22 mouse cellular contexts compared by ENCODE assay signal in the genomic region with DNA sequence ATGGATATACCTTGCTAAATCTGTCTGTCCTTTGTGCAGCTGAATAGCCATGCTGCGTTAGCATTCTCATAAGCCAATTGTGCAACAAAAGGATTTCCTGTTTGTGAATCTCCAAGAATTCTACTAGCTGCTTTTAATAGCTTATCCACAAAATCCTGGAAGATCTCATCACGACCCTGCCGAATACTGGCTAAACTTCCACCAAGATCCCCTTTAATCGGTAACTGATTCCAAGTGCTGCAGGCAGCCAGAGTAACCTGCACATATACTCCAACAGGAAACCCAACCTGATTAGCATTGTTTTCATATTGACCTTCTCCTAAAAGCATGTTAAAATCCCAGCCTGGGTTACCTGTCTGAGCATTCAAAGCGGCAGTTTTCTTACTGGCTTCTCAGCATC. TPM values are rescaled to one million over a fixed set of nuclear protein-coding genes. Genes with fewer than 3 reads are reported as not detected.
DNase-seq lines count a peak whose midpoint lies in the region; ATAC-seq and TF ChIP-seq lines count a peak whose summit lies in the region.
"Had no signal": no experiment of that assay in that cellular context is flagged by ENCODE, and none has a peak within 500 bp of the region (broad histone marks: within the 10 kb centered on the region; RNA-seq: fewer than 3 reads in every experiment).

No protein-coding gene starts in this region.

- H3K27me3 ChIP-seq in kidney, adult 2 months (replicated peaks; ENCODE audit: control insufficient read depth, insufficient read depth, low read length): no peaks in the 10 kb centered on the region
- no peaks in the 10 kb centered on the region for H3K27me3 ChIP-seq in kidney, embryonic 14.5 days (ENCODE audit: control insufficient read depth, insufficient read depth, low read length)
- H3K27me3 ChIP-seq: forebrain, embryonic 13.5 days; heart, embryonic 13.5 days; hindbrain, embryonic 12.5 days had no signal

- no peaks in the 10 kb centered on the region for H3K9me3 ChIP-seq in kidney, embryonic 14.5 days (ENCODE audit: control insufficient read depth, low read length)
- H3K9me3 ChIP-seq: embryonic facial prominence, embryonic 10.5 days; forebrain, embryonic 13.5 days; hindbrain, embryonic 12.5 days had no signal

- H3K4me3 ChIP-seq in kidney, adult 2 months (ENCODE audit: insufficient read depth, low read depth, low read length): no peak overlapping the region
- H3K4me3 ChIP-seq in kidney, embryonic 14.5 days (ENCODE audit: low read length): no peak overlapping the region
- H3K4me3 ChIP-seq: embryonic facial prominence, embryonic 10.5 days; forebrain, embryonic 13.5 days; heart, embryonic 13.5 days; hindbrain, embryonic 12.5 days had no signal

- TF ChIP-seq POLR2A in kidney, adult 2 months (IDR thresholded peaks at IDR 0.05; ENCODE audit: low read depth, low read length): no peak

- 14% methylated on average over 5 of the region's 5 CpGs for WGBS in kidney, adult 2 months
- 64% methylated on average over 5 of the region's 5 CpGs for WGBS in kidney, embryonic 14.5 days

- no peak overlapping the region for H3K9ac ChIP-seq in kidney, embryonic 14.5 days (ENCODE audit: low read depth, low read length)
- H3K9ac ChIP-seq: forebrain, embryonic 13.5 days; forebrain, postnatal 0 days; heart, embryonic 13.5 days; hindbrain, embryonic 12.5 days had no signal

- H3K27ac ChIP-seq in kidney, adult 2 months (ENCODE audit: insufficient read depth, low read depth, low read length): peak overlapping the region; percentile 4; the same call in 1 of the 2 replicates
- H3K27ac ChIP-seq in kidney, embryonic 14.5 days (ENCODE audit: low read depth, low read length): peak overlapping the region; percentile 59; the same call in 1 of the 2 replicates
- H3K27ac ChIP-seq: embryonic facial prominence, embryonic 10.5 days; forebrain, embryonic 13.5 days; heart, embryonic 13.5 days; hindbrain, embryonic 12.5 days had no signal

- no peak for ATAC-seq in kidney, embryonic 14.5 days (ENCODE audit: low FRiP score, low TSS enrichment)
- ATAC-seq in granulocyte monocyte progenitor cell, adult 5-6 weeks (replicated peaks; ENCODE audit: poor library complexity, severe bottlenecking): no peak
- ATAC-seq: forebrain, embryonic 13.5 days; forebrain, postnatal 0 days had no signal

- DNase-seq in kidney, adult 2 months: peak; percentile 91
- peak; percentile 34 for DNase-seq in kidney, postnatal 10 days
- DNase-seq in kidney, postnatal 4 days: peak; percentile 23 to 33
- no peak for DNase-seq in thymus, postnatal 36 days
- DNase-seq in layer of hippocampus, adult 9-11 months: no peak
- no peak for DNase-seq in right cerebral cortex, postnatal 10 days (ENCODE audit: low spot score in 2 of 2)
- DNase-seq: adrenal gland, postnatal 14 days; cerebellum, adult 18-20 months; cerebellum, adult 9-11 months; forebrain, postnatal 0 days; gastrocnemius, postnatal 14 days; heart, postnatal 36 days had no signal

- TF ChIP-seq CTCF in kidney, adult 2 months (conservative IDR thresholded peaks at IDR 0.05; ENCODE audit: insufficient read depth, insufficient read length, low read depth, low read length): no peak

- H3K4me1 ChIP-seq in kidney, adult 2 months (ENCODE audit: control insufficient read depth, insufficient read depth, low read length): peaks cover 13% of the 10 kb centered on the region
- no peaks in the 10 kb centered on the region for H3K4me1 ChIP-seq in kidney, embryonic 14.5 days (ENCODE audit: control insufficient read depth, insufficient read depth, low read length)
- H3K4me1 ChIP-seq: embryonic facial prominence, embryonic 10.5 days; forebrain, embryonic 13.5 days; heart, embryonic 13.5 days; hindbrain, embryonic 12.5 days had no signal

- no peak overlapping the region for H3K4me2 ChIP-seq in kidney, embryonic 14.5 days (replicated peaks; ENCODE audit: low read depth, low read length)
- H3K4me2 ChIP-seq: forebrain, embryonic 13.5 days; heart, embryonic 13.5 days; hindbrain, embryonic 12.5 days had no signal

- no peaks in the 10 kb centered on the region for H3K36me3 ChIP-seq in kidney, adult 2 months (ENCODE audit: control insufficient read depth, insufficient read depth, low read length)
- H3K36me3 ChIP-seq in kidney, embryonic 14.5 days (ENCODE audit: control insufficient read depth, insufficient read depth, low read length): no peaks in the 10 kb centered on the region
- H3K36me3 ChIP-seq: embryonic facial prominence, embryonic 10.5 days; G1E; heart, embryonic 13.5 days; hindbrain, embryonic 12.5 days had no signal

RNA-seq across cellular contexts. Expression of a gene that starts 14.4 kb away (rescaled TPM):
- polyA plus RNA-seq in kidney, adult 2 months (2012; rRNA removed): 1.6 and 2.0 TPM in 2 replicates
- not detected in 2 replicates for polyA plus RNA-seq in kidney, embryonic 14.5 days (2014; fragmentation: Nextera tagmentation; extraction: Ambion mirVana)
- not detected in 2 replicates for total RNA-seq in granulocyte monocyte progenitor cell, adult 5-6 weeks (2014; fragmentation: Nextera tagmentation)
- total RNA-seq in granulocyte monocyte progenitor cell, adult 5-6 weeks (2017): not detected in 2 replicates
- total RNA-seq: adrenal gland, postnatal 14 days; forebrain, postnatal 0 days; gastrocnemius, adult 18-20 months; gastrocnemius, postnatal 14 days; heart, postnatal 36 days had no signal
- polyA plus RNA-seq: embryonic facial prominence, embryonic 10.5 days; embryonic facial prominence, embryonic 14.5 days; forebrain, embryonic 13.5 days; forebrain, postnatal 0 days; G1E; heart, embryonic 13.5 days; heart, postnatal 0 days; hindbrain, embryonic 12.5 days had no signal

RNA-seq across cellular contexts. Expression of a gene that starts 31.0 kb away (rescaled TPM):
- polyA plus RNA-seq in kidney, adult 2 months (2012; rRNA removed): 391 and 483 TPM in 2 replicates
- polyA plus RNA-seq in kidney, embryonic 14.5 days (2014; fragmentation: Nextera tagmentation; extraction: Ambion mirVana): not detected in 2 replicates
- total RNA-seq in granulocyte monocyte progenitor cell, adult 5-6 weeks (2014; fragmentation: Nextera tagmentation): not detected in 2 replicates
- total RNA-seq in granulocyte monocyte progenitor cell, adult 5-6 weeks (2017): not detected in 2 replicates
- total RNA-seq: forebrain, postnatal 0 days; gastrocnemius, adult 18-20 months; gastrocnemius, postnatal 14 days; heart, postnatal 36 days had no signal
- polyA plus RNA-seq: embryonic facial prominence, embryonic 10.5 days; embryonic facial prominence, embryonic 14.5 days; forebrain, embryonic 13.5 days; forebrain, postnatal 0 days; heart, embryonic 13.5 days; heart, postnatal 0 days; hindbrain, embryonic 12.5 days had no signal

RNA-seq across cellular contexts. Expression of a gene that starts 34.3 kb away (rescaled TPM):
- polyA plus RNA-seq in kidney, adult 2 months (2012; rRNA removed): 61.2 and 67.5 TPM in 2 replicates
- 0.07 and 0.14 TPM in 2 replicates for polyA plus RNA-seq in kidney, embryonic 14.5 days (2014; fragmentation: Nextera tagmentation; extraction: Ambion mirVana)
- not detected in 2 replicates for total RNA-seq in granulocyte monocyte progenitor cell, adult 5-6 weeks (2014; fragmentation: Nextera tagmentation)
- not detected in 2 replicates for total RNA-seq in granulocyte monocyte progenitor cell, adult 5-6 weeks (2017)
- total RNA-seq: forebrain, postnatal 0 days; gastrocnemius, postnatal 14 days; heart, postnatal 36 days had no signal
- polyA plus RNA-seq: embryonic facial prominence, embryonic 10.5 days; embryonic facial prominence, embryonic 14.5 days; forebrain, embryonic 13.5 days; G1E; heart, embryonic 13.5 days; heart, postnatal 0 days; hindbrain, embryonic 12.5 days had no signal

RNA-seq across cellular contexts. Expression of a gene that starts 53.3 kb away (rescaled TPM):
- 0.20 and 0.31 TPM in 2 replicates for polyA plus RNA-seq in kidney, adult 2 months (2012; rRNA removed)
- not detected in 2 replicates for polyA plus RNA-seq in kidney, embryonic 14.5 days (2014; fragmentation: Nextera tagmentation; extraction: Ambion mirVana)
- not detected in 2 replicates for total RNA-seq in granulocyte monocyte progenitor cell, adult 5-6 weeks (2014; fragmentation: Nextera tagmentation)
- total RNA-seq in granulocyte monocyte progenitor cell, adult 5-6 weeks (2017): not detected in 2 replicates
- total RNA-seq: forebrain, postnatal 0 days; G1E; gastrocnemius, postnatal 14 days; heart, postnatal 36 days had no signal
- polyA plus RNA-seq: embryonic facial prominence, embryonic 10.5 days; embryonic facial prominence, embryonic 14.5 days; forebrain, embryonic 13.5 days; forebrain, postnatal 0 days; G1E; heart, embryonic 13.5 days; heart, postnatal 0 days; hindbrain, embryonic 12.5 days had no signal

RNA-seq across cellular contexts. Expression of a gene that starts 59.1 kb away (rescaled TPM):
- polyA plus RNA-seq in kidney, adult 2 months (2012; rRNA removed): 0.10 and 0.13 TPM in 2 replicates
- 0.32 TPM in 1 of 2 replicates, not detected in the other for polyA plus RNA-seq in kidney, embryonic 14.5 days (2014; fragmentation: Nextera tagmentation; extraction: Ambion mirVana)
- not detected in 2 replicates for total RNA-seq in granulocyte monocyte progenitor cell, adult 5-6 weeks (2014; fragmentation: Nextera tagmentation)
- total RNA-seq in granulocyte monocyte progenitor cell, adult 5-6 weeks (2017): not detected in 2 replicates
- total RNA-seq: gastrocnemius, adult 18-20 months had no signal
- polyA plus RNA-seq: embryonic facial prominence, embryonic 10.5 days; G1E had no signal

Comparison
In these comparisons a context has a peak if more than half of its experiments do, and no peak if none do; other contexts are left out.
1. RNA of a gene that starts 31.0 kb away (polyA plus RNA-seq): 391 to 483 TPM in kidney, adult 2 months; not detected in kidney, embryonic 14.5 days; every median in the first group is over 100 times any median in the second.
2. RNA of a gene that starts 34.3 kb away (polyA plus RNA-seq): 61.2 to 67.5 TPM in kidney, adult 2 months; 0.07 to 0.14 TPM in kidney, embryonic 14.5 days; every median in the first group is over 10 times any median in the second.
3. DNase-seq: peak in kidney, adult 2 months (single experiment), kidney, postnatal 10 days (single experiment) and kidney, postnatal 4 days (2 of 2); none in thymus, postnatal 36 days (0 of 2), layer of hippocampus, adult 9-11 months (single experiment) and right cerebral cortex, postnatal 10 days (0 of 2).